Mouse (Mus musculus) lung, postnatal 4 days (tissue): ENCODE data around the gene Gm20914.
"Not testable (repeated sequence)": the region's sequence is repeated elsewhere in the genome, so short reads cannot be mapped to it uniquely, and the experiment has no call there.

ENCODE experiments used
- DNase-seq, 2 experiments: peaks; one replicate each; pipeline ENCODE4 v3.0.0; 2021

The Gm20914 gene

DNA sequence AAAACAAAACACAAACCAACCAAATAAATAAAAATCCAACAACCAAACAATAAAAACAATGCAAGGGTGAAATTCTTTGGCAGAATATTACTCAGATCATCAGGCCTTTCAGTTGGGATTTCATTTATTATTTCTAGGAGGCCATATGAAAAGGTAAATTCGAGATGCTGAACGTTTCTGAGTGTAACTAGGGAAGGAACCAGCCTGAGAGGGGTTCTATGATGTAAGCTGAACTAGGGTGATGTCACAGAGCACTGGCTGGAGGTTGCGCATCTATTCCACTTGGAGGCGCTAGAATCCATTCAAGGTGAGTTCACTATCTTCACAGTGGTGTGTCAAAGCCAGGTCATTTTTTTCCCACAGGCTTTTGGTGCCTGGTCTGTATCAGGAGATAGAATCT, at the start of gene Gm20914:
TSS of gene Gm20914 (plus strand) at position 301 of the 400 bp plus-strand sequence.
- not testable (repeated sequence) for DNase-seq
